Mouse (Mus musculus) liver, embryonic 12.5 days (tissue): ENCODE measurements around the gene Maco1. TPM values are rescaled to one million over a fixed set of nuclear protein-coding genes. Genes with fewer than 3 reads are reported as not detected.

Source experiments
- ATAC-seq: fragments of 200-750 bp; cut with Nextera tagmentation; 2 replicates; pipeline ENCODE4 v1.8.0; 2017; ENCODE audit warnings: moderate number of reproducible peaks, mild to moderate bottlenecking, moderate library complexity
- H3K27ac ChIP-seq: fragments of 300-500 bp; sonication (generic); 2 replicates; pipeline ENCODE4 v1.5.1; 2016; ENCODE audit warnings: mild to moderate bottlenecking
- H3K27me3 ChIP-seq: fragments of 300-500 bp; sonication (generic); replicated peaks from 2 replicates; pipeline ENCODE4 v1.6.1; 2016; ENCODE audit warnings: mild to moderate bottlenecking, moderate library complexity
- H3K36me3 ChIP-seq: fragments of 300-500 bp; sonication (generic); 2 replicates; pipeline ENCODE4 v1.6.1; 2016; ENCODE audit warnings: mild to moderate bottlenecking, moderate library complexity
- H3K4me1 ChIP-seq: fragments of 300-500 bp; sonication (generic); 2 replicates; pipeline ENCODE4 v1.6.1; 2016
- H3K4me2 ChIP-seq: fragments of 300-500 bp; sonication (generic); 2 replicates; pipeline ENCODE4 v1.6.1; 2016; ENCODE audit warnings: mild to moderate bottlenecking, moderate library complexity
- H3K4me3 ChIP-seq: fragments of 300-500 bp; sonication (generic); 2 replicates; pipeline ENCODE4 v1.5.1; 2016; ENCODE audit warnings: mild to moderate bottlenecking, moderate library complexity
- H3K9ac ChIP-seq: fragments of 300-500 bp; sonication (generic); 2 replicates; pipeline ENCODE4 v1.6.1; 2016; ENCODE audit warnings: mild to moderate bottlenecking, moderate library complexity
- H3K9me3 ChIP-seq: fragments of 300-500 bp; sonication (generic); replicated peaks from 2 replicates; pipeline ENCODE4 v1.6.1; 2016; ENCODE audit warnings: mild to moderate bottlenecking, moderate library complexity
- WGBS: fragments of 180-500 bp; shearing (Covaris S2); methylation state at CpG from one replicate; pipeline ENCODE4 v1.1.7; 2016; ENCODE audit not compliant: insufficient replicate concordance; 5-methylcytosine and 5-hydroxymethylcytosine counted together
- polyA plus RNA-seq: library from polyadenylated mRNA; unstranded; fragments of >200 nt; fragmentation: Nextera tagmentation; extraction: Ambion mirVana; gene quantifications from 2 replicates; pipeline ENCODE4 v1.2.1, GENCODE M21; 2016

The Maco1 gene
- polyA plus RNA-seq, 1 experiment from 2014 or later = 27.2 TPM

- Histone ChIP-seq H3K9me3 (no peaks in the 10 kb centered on the region), H3K4me3 (no peak overlapping the region), H3K27me3 (0 out of 2 replicates have a peak, but pooled peaks cover 3% of the 10 kb centered on the region), H3K4me1 (peaks cover 60% of the 10 kb centered on the region), H3K4me2 (no peak overlapping the region; the same call in 1 of the 2 replicates), H3K27ac (no peak overlapping the region), H3K36me3 (no peaks in the 10 kb centered on the region), H3K9ac (no peak overlapping the region)
- 71% methylated on average over 7 of the region's 7 CpGs for WGBS
- ATAC-seq = no peak
These were observed 83.9 kb downstream of the Maco1 start for GRCm38 (mm10) chr4:134769081-134769811.

GRCm38 (mm10) chr4:134768226-134768888 is 84.8 kb downstream of the Maco1 start:
- Histone ChIP-seq H3K27ac (peak overlapping the region; percentile 90; the same call in 1 of the 2 replicates), H3K36me3 (no peaks in the 10 kb centered on the region), H3K4me2 (peak overlapping the region; percentile 94), H3K4me1 (peaks cover 60% of the 10 kb centered on the region), H3K27me3 (0 out of 2 replicates have a peak, but pooled peaks cover 3% of the 10 kb centered on the region), H3K9me3 (no peaks in the 10 kb centered on the region), H3K4me3 (peak overlapping the region; percentile 87), H3K9ac (peak overlapping the region; percentile 95)
- no peak for ATAC-seq
- WGBS = 12% methylated on average over 21 of the region's 21 CpGs

DNA sequence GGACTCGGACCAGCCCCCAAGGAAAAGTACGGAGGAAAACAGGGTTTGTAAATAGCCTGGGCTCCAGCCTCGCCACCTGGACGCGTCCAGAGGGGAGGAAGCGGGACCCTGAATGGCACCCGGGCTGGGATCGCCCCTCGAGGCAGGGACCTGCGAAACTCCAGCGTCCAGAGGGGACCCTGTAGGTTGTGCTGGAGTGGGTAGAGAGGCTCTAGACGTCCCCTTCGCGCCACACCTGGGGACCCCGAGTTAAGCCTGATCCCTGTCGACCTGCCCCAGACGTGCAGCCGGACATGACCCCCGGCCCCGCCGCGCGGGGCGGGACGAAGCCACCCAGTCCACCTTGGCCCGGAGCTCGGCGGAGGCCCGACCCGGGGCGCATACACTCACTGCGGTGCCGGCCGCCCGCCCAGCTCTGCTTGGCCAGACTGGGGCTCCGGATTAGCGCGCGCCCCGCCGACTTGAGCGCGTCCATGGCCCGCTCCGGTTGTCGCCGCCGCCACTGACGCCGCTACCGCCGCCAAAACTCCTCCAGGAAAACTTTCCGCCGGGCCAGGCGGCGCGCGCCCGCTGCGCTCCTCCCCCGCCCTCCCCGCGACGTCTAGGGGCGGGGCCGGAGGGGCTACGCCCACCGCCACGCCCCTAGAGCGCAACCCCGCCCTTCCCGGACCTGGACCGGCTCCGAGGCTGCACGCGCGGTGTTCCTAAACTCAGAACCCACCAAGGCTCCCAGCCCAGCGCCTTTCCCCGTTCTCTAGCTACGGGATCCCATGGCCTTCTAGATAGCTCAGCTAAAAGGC is 85.5 kb downstream of the Maco1 start, which contains the start of gene Ldlrap1:
Gene Ldlrap1 (minus strand): TSS at position 599 of the 800 bp plus-strand sequence.
- Histone ChIP-seq H3K4me3 (peak within 1 kb of the TSS; percentile 87), H3K27me3 (0 out of 2 replicates have a peak, but pooled peaks cover 3% of the 10 kb centered on the region), H3K4me1 (peaks cover 59% of the 10 kb centered on the region), H3K36me3 (no peaks in the 10 kb centered on the region), H3K4me2 (peak within 1 kb of the TSS; percentile 94), H3K9me3 (no peaks in the 10 kb centered on the region), H3K27ac (peak within 1 kb of the TSS; percentile 90), H3K9ac (peak within 1 kb of the TSS; percentile 95)
- WGBS = under 1% methylated on average over 78 of the region's 80 CpGs
- ATAC-seq = peak; percentile 71

DNA sequence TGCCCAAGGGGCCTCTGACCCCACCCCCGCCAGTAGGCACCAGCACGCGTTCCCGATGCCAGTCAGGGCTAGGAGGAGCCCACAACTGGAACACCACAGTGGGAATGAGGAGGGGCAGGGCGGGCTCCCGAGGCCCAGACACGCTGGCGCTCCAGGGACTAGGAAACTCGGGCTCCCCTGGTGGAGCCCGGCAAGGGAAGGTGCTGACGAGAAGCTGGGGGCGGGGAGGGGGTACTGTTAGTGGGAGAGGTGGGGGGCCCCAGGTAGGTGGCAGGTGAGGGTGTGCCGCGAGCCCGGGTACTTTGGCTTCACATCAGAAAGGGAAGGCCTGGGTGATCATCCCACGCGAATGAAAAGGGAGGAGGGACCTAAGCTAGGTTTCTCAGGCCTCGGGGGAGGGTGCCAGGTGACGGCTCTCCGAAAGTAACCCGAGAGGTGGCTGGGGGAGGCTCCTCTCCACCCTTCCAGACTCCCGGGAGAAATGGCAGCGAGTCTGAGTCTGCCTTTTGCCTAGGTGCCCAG is 86.2 kb downstream of the Maco1 start:
- 0 out of 2 replicates have a peak, but pooled peaks cover 3% of the 10 kb centered on the region for H3K27me3 ChIP-seq
- peak; percentile 21 for ATAC-seq
- H3K9ac ChIP-seq = peak overlapping the region; percentile 95
- peaks cover 61% of the 10 kb centered on the region for H3K4me1 ChIP-seq
- H3K4me2 ChIP-seq = peak overlapping the region; percentile 94
- no peaks in the 10 kb centered on the region for H3K36me3 ChIP-seq
- peak overlapping the region; percentile 90 for H3K27ac ChIP-seq
- WGBS = 3% methylated on average over 23 of the region's 23 CpGs
- peak overlapping the region; percentile 87 for H3K4me3 ChIP-seq
- no peaks in the 10 kb centered on the region for H3K9me3 ChIP-seq

- WGBS = 62% methylated on average over 6 of the region's 6 CpGs
These were observed 86.9 kb downstream of the Maco1 start for GRCm38 (mm10) chr4:134766277-134766676.

GRCm38 (mm10) chr4:134764333-134764732 is 88.8 kb downstream of the Maco1 start:
- H3K27me3 ChIP-seq = 0 out of 2 replicates have a peak, but pooled peaks cover 3% of the 10 kb centered on the region
- ATAC-seq = peak; percentile 27; the same call in 1 of the 2 replicates
- WGBS = 11% methylated on average over 3 of the region's 3 CpGs
- H3K27ac ChIP-seq = peak overlapping the region; percentile 90
- H3K9ac ChIP-seq = peak overlapping the region; percentile 95
- H3K4me2 ChIP-seq = peak overlapping the region; percentile 94
- H3K4me1 ChIP-seq = peaks cover 88% of the 10 kb centered on the region
- peaks cover 3% of the 10 kb centered on the region; the same call in 1 of the 2 replicates for H3K36me3 ChIP-seq
- peak overlapping the region; percentile 87; the same call in 1 of the 2 replicates for H3K4me3 ChIP-seq
- H3K9me3 ChIP-seq = no peaks in the 10 kb centered on the region

More at GRCm38 (mm10) chr4:134766277-134766676, 86.9 kb downstream of the Maco1 start:
- H3K4me1 ChIP-seq = peaks cover 68% of the 10 kb centered on the region
- peak overlapping the region; percentile 87 for H3K4me3 ChIP-seq
- peak overlapping the region; percentile 90 for H3K27ac ChIP-seq
- ATAC-seq = no peak
- no peaks in the 10 kb centered on the region for H3K9me3 ChIP-seq
- 0 out of 2 replicates have a peak, but pooled peaks cover 3% of the 10 kb centered on the region for H3K27me3 ChIP-seq
- H3K36me3 ChIP-seq = peaks cover 3% of the 10 kb centered on the region; the same call in 1 of the 2 replicates
- peak overlapping the region; percentile 95 for H3K9ac ChIP-seq
- peak overlapping the region; percentile 94 for H3K4me2 ChIP-seq

DNA sequence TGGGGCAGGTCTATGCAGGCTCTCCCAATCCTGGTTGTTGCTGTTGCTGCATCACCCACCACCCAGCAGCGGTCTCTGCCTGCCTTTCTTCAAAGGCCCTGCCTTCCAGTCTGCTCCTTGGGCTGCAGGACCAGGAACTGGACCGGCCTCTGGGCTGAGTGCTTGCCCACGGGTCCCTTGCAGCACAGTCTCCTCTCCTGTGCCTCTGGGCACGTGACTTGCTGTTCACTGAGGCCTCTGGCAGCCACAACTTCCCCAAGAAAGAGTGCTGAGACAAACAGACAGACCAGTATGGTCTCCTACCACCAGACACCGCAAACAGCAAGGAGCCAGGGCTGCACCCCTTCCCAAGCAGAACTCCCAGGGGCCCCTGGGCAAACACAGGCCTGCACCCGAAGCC is 90.8 kb downstream of the Maco1 start:
- Histone ChIP-seq H3K4me3 (peak overlapping the region; percentile 16), H3K27me3 (no peaks in the 10 kb centered on the region), H3K9me3 (no peaks in the 10 kb centered on the region), H3K4me2 (peak overlapping the region; percentile 67), H3K27ac (peak overlapping the region; percentile 89), H3K36me3 (peaks cover 7% of the 10 kb centered on the region), H3K4me1 (peaks cover 94% of the 10 kb centered on the region), H3K9ac (peak overlapping the region; percentile 69)
- no peak for ATAC-seq
- 32% methylated on average over 6 of the region's 6 CpGs for WGBS

- Histone ChIP-seq H3K4me2 (peak overlapping the region; percentile 61), H3K9ac (peak overlapping the region; percentile 66), H3K27ac (peak overlapping the region; percentile 89), H3K27me3 (no peaks in the 10 kb centered on the region), H3K9me3 (no peaks in the 10 kb centered on the region), H3K36me3 (peaks cover 20% of the 10 kb centered on the region), H3K4me3 (peak overlapping the region; percentile 24), H3K4me1 (peaks cover 96% of the 10 kb centered on the region)
- ATAC-seq = no peak
- 29% methylated on average over 9 of the region's 9 CpGs for WGBS
These were observed 92.3 kb downstream of the Maco1 start for GRCm38 (mm10) chr4:134760793-134761201.

- H3K27ac ChIP-seq = peak overlapping the region; percentile 89
- 36% methylated on average over 6 of the region's 6 CpGs for WGBS
- H3K27me3 ChIP-seq = no peaks in the 10 kb centered on the region
- H3K9ac ChIP-seq = peak overlapping the region; percentile 66
- H3K9me3 ChIP-seq = no peaks in the 10 kb centered on the region
- H3K4me2 ChIP-seq = peak overlapping the region; percentile 61
- H3K36me3 ChIP-seq = peaks cover 25% of the 10 kb centered on the region
- ATAC-seq = peak; percentile 38
- H3K4me3 ChIP-seq = peak overlapping the region; percentile 24
- peaks cover 96% of the 10 kb centered on the region for H3K4me1 ChIP-seq
These were observed 92.9 kb downstream of the Maco1 start for GRCm38 (mm10) chr4:134760281-134760680.

GRCm38 (mm10) chr4:134759564-134759963 is 93.6 kb downstream of the Maco1 start:
- peak overlapping the region; percentile 68 for H3K9ac ChIP-seq
- peak; percentile 90 for ATAC-seq
- H3K27me3 ChIP-seq = no peaks in the 10 kb centered on the region
- peak overlapping the region; percentile 89 for H3K27ac ChIP-seq
- H3K36me3 ChIP-seq = peaks cover 33% of the 10 kb centered on the region
- peaks cover 96% of the 10 kb centered on the region for H3K4me1 ChIP-seq
- H3K9me3 ChIP-seq = no peaks in the 10 kb centered on the region
- H3K4me3 ChIP-seq = peak overlapping the region; percentile 24
- WGBS = 42% methylated on average over 7 of the region's 7 CpGs
- peak overlapping the region; percentile 61 for H3K4me2 ChIP-seq

- Histone ChIP-seq H3K36me3 (peaks cover 39% of the 10 kb centered on the region), H3K27me3 (no peaks in the 10 kb centered on the region), H3K4me2 (peak overlapping the region; percentile 61), H3K4me3 (peak overlapping the region; percentile 24), H3K27ac (peak overlapping the region; percentile 89), H3K9me3 (no peaks in the 10 kb centered on the region), H3K4me1 (peaks cover 96% of the 10 kb centered on the region), H3K9ac (peak overlapping the region; percentile 68)
- 82% methylated on average over 14 of the region's 14 CpGs for WGBS
- no peak for ATAC-seq
These were observed 94.2 kb downstream of the Maco1 start for GRCm38 (mm10) chr4:134758922-134759321.
